Mouse (Mus musculus) lung, postnatal 10 days (tissue): ENCODE measurements at regions not wholly inside any gene's neighbourhood (a gene's known extent, or its start where the extent isn't known, plus 50 kb on each side); places are given as distances from the start of the nearest gene placed in this dataset.

Source experiments
- DNase-seq: peaks from one replicate; pipeline ENCODE4 v3.0.0; 2021

DNA sequence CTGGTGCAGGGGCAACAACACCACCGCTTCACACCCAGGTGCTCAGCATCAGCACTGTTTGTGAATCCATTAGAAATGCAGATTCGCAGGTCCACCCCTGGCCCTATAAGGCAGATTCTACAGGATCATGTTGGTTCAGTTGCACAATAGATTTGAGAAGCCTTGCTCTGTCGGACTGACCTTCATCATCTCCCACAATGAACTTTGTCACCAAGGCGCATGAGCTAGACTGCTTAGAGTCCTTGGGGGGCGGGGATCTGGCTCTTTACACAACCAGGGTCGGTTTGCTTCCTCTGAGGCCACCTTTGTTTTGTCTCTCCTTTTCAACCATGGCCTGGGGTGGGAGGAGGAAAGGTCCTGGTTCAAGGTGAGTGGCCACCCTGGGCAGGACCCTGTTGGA lies 209.7 kb downstream of the Igsf11 start:
- DNase-seq, result no peak

DNA sequence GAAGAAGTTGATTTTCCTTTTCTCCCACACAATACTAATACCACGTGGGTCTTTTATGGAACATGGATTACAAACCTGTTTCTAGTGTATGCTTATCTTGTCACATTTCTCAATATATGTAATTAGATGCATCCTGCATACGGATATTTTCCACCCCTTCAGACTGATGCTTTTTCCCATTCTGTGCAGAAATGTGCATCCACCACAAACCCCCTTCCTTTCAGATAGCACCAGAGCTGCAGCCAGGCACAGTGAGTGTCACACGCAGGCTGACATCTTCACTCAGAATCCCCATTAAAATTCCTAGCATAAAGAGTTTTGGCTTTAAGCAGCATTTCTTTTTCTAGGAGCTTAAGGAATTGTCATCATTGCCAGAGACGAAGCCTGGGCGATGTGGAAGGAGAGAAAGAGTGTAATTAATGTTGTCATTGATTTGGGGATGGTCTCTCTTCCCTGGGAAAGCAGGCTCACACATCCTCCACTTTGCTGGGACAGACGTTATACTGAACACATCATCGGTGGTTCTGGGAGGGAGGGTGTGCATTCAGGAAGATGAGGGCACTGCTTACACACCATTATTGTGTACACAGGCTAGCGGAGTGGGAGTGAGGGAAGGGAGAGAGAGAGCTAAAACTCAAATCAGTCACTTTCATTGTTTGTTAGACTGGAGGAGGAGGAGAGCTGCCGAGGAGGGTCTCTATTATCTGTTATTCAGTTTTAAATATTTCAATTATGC lies 211.1 kb downstream of the Igsf11 start:
- DNase-seq, result no peak

GRCm38 (mm10) chr16:39109383-39110033 lies 217.0 kb downstream of the Igsf11 start:
- peak; percentile 42 for DNase-seq

- DNase-seq, result no peak
These were observed 217.6 kb downstream of the Igsf11 start for GRCm38 (mm10) chr16:39110089-39110488.

DNA sequence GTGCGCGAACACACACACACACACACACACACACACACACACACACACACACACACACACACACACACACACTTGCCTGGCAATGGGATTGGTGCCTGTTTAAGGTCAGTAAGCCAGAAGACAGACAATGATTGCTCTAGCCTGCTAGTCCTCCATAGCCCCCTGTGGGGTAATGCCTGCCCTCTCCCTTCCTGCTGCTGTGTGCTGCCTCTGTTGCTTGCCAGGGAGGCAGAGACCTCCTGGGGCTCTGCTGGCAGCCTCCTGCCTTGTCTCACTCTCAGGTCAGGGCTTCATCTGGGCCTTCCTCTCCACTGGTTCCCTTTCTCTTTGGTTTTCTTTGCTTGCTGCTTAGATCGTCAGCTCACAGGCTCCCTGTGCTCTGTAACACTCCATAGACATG lies 225.6 kb downstream of the Igsf11 start:
- no peak for DNase-seq

DNA sequence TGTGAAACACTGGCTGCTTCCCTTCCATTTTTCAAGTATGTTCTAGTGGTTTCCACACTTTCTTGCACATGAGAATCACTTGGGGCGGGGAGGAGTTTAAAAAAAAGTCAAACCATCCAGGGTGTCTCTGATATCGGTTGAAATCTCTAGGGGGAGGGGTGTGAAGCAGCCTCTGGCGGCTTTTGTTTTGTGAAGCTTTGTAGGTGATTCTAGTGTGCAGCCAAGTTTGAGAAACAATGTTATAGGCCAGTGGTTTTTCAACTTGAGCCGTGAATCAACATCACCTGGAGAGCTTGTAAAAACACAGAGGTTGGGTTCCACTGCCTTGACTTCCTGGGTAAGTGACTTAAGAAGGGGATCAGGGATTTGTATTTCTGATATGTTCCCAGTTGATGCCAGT lies 227.3 kb downstream of the Igsf11 start:
- no peak for DNase-seq

DNA sequence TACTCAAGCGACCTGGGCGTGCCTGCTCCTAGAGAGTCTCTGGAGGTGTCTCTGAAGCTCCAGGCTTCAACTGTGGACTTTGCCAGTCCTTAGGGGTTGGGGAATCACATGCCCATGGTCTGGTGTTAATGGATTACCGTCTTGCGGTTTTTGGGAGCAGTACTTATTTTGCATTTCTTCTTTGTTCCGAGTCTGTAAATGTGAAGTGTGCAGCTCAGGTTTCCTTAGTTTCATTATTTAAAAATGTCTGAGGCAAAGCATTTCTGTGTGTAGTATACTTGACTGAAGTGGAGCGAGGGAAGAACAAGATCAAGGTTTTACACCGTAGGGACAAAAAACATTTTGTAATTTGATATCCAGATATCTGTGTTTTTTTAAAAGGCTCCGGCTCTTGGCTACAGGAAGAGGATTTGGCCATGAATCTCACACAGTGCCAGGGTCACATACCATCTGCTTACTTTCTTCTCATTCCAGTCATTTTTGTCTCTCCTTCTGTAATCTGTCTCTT lies 231.0 kb downstream of the Igsf11 start:
- no peak for DNase-seq

GRCm38 (mm10) chr16:39132459-39132858 lies 240.0 kb downstream of the Igsf11 start:
- DNase-seq, result no peak

- DNase-seq, result no peak
These were observed 243.3 kb downstream of the Igsf11 start for GRCm38 (mm10) chr16:39135777-39136176.

DNA sequence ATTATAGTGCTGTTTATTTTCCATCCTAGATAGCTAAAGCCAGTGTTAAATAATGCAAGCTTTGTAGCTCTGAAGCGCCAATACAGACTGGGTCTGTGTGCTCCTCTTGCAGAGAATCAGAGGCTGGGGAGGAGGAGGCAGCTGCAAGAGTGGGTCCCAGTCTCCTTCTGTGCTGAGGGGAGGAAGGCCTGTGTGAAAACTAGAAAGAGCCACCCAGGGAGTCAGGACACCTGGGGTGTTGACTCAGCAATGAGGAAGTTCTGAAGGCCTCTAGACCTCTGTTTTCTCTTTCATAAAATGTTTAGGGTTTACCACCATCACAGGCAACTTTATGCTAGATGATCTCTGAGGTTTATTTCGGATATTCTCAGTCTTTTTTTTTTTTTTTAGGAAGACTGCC lies 254.7 kb downstream of the Igsf11 start:
- DNase-seq, result no peak

- DNase-seq, result no peak
These were observed 259.2 kb downstream of the Igsf11 start for GRCm38 (mm10) chr16:39151325-39152318.

- no peak for DNase-seq
These were observed 266.4 kb downstream of the Igsf11 start for GRCm38 (mm10) chr16:39158893-39159292.

DNA sequence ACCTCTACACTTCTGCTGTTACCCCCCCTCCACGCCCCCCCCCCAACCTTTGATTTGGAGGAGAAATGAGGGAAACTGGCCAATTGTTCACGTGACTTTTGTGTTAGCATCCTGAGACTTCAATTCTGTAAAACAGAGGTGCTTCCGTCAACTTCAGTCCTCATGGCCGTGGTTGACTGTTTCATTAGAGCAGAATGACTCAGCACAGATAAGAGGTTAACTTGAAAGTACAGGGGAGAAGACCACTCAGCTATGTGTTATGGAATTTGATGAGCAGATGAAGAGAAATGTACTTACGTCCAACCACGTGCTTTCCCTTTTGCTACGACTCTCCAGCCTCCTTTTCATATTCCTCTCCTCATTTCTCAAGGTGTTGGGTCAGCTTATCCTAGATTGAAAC lies 267.3 kb downstream of the Igsf11 start:
- DNase-seq, result no peak

GRCm38 (mm10) chr16:39162684-39163083 lies 270.2 kb downstream of the Igsf11 start:
- no peak for DNase-seq

DNA sequence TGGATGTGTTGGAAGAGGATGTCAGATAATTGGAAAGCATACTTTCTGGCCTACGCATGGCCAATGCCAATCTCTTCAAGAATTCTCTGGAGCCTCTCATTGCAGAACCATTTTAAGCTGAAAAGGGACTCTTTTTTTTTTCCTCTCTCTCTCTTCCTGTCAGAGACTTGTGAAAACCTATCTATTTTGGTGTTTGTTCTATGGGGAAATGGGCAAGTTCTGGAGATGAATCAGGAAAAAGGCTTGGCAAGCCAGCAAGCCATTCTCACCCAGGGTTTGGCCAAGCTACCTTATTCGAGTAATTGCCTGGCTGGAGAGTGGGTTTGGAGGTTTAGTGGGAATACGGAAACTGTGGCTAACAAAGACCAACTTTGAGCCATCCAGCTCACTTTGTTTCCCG lies 299.4 kb downstream of the Igsf11 start:
- no peak for DNase-seq

- DNase-seq, result no peak
These were observed 303.0 kb downstream of the Igsf11 start for GRCm38 (mm10) chr16:39195431-39195830.

- DNase-seq, result peak; percentile 3
These were observed 304.4 kb downstream of the Igsf11 start for GRCm38 (mm10) chr16:39196896-39197295.

GRCm38 (mm10) chr16:39223551-39223950 lies 331.1 kb downstream of the Igsf11 start:
- no peak for DNase-seq

DNA sequence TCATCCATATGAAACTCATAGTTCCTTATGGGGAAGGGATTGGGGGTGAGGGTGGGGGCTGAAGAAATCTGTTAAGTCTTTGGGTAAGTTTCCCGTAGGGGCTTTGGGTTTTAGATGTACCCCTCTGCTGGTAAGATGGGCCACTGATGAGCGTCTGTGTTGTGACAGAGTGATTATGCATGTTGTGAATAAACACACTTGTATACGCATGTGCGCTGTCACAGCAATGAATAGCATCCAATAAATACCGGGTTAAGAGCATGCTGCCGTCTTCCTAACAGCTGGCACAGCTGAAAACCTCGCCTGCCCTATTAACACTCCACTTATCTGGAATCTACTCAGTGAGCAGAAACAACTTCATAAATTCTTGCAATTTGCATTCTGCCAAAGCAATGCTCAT lies 337.0 kb downstream of the Igsf11 start:
- no peak for DNase-seq

- DNase-seq, result no peak
These were observed 338.0 kb downstream of the Igsf11 start for GRCm38 (mm10) chr16:39230439-39230838.

- no peak for DNase-seq
These were observed 341.8 kb downstream of the Igsf11 start for GRCm38 (mm10) chr16:39234290-39234689.

DNA sequence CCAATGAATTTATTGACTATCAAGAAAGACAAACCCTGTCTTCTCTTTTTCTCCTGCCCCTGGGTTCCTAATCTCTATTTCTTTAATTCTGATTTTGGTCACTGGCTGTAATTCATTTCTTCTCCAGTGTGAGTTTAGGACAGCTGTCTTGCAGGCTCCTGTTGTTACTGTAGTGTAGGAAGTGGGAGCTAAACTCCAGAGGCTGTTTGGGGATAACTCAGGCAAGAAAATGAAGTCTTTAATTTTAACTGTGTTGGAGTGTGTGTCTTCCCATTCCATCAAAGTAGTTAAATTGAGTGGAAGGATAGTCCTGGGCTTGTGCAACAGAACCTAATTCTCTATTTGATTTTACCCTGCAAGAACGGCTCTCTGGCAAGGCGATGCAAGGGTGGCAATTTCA lies 381.0 kb downstream of the Igsf11 start:
- DNase-seq, result no peak

GRCm38 (mm10) chr16:39284484-39284883 lies 392.0 kb downstream of the Igsf11 start:
- no peak for DNase-seq
